Mouse (Mus musculus) MEL (cell line): ENCODE measurements around the gene Pls3. TPM values are rescaled to one million over a fixed set of nuclear protein-coding genes. Genes with fewer than 3 reads are reported as not detected.
"Not testable (repeated sequence)": the region's sequence is repeated elsewhere in the genome, so short reads cannot be mapped to it uniquely, and the experiment has no call there.

Experiments
- DNase-seq: peaks from one replicate; pipeline ENCODE4 v3.0.0; 2011; ENCODE audit warnings: low read depth, low spot score
- H3K27ac ChIP-seq: 2 replicates; pipeline ENCODE4 v1.5.1; 2012; ENCODE audit warnings: low read depth, mild to moderate bottlenecking, control low read depth, low read length, moderate library complexity; ENCODE audit not compliant: control insufficient read depth
- H3K27me3 ChIP-seq, 2 experiments: fragments of 150-350 bp in 1 of 2; sonication (generic) in 1 of 2; 2 replicates each; pipeline ENCODE4 v1.6.1; 2012; ENCODE audit warnings: low read length in 2 of 2, mild to moderate bottlenecking in 2 of 2, improper control_type of control experiment in 1 of 2, moderate library complexity in 1 of 2; ENCODE audit not compliant: insufficient read depth in 2 of 2, control insufficient read depth in 1 of 2
- H3K36me3 ChIP-seq, 2 experiments: 2 replicates each; pipeline ENCODE4 v1.6.1; 2012 to 2014; ENCODE audit warnings: low read length in 2 of 2, improper control_type of control experiment in 1 of 2, inconsistent platforms in 1 of 2, mild to moderate bottlenecking in 1 of 2; ENCODE audit not compliant: insufficient read depth in 2 of 2, control insufficient read depth in 1 of 2
- H3K4me1 ChIP-seq, 2 experiments: fragments of 150-350 bp in 1 of 2; sonication (generic) in 1 of 2; 2 replicates each; pipeline ENCODE4 v1.6.1; 2012; ENCODE audit warnings: low read length in 2 of 2, improper control_type of control experiment in 1 of 2, mild to moderate bottlenecking in 1 of 2; ENCODE audit not compliant: insufficient read depth in 2 of 2, control insufficient read depth in 1 of 2
- H3K4me3 ChIP-seq, 2 experiments: fragments of 150-350 bp in 1 of 2; sonication (generic) in 1 of 2; 2 replicates each; pipeline ENCODE4 v1.5.1; 2012; ENCODE audit warnings: low read depth in 2 of 2, low read length in 2 of 2, mild to moderate bottlenecking in 2 of 2, moderate library complexity in 2 of 2, control low read depth in 1 of 2, improper control_type of control experiment in 1 of 2; ENCODE audit not compliant: control insufficient read depth in 1 of 2, insufficient read depth in 1 of 2
- H3K79me2 ChIP-seq: 2 replicates; pipeline ENCODE4 v1.6.1; 2012; ENCODE audit warnings: mild to moderate bottlenecking, low read length, moderate library complexity; ENCODE audit not compliant: control insufficient read depth, poor library complexity, insufficient read depth
- H3K9ac ChIP-seq: 2 replicates; pipeline ENCODE4 v1.6.1; 2012; ENCODE audit warnings: low read depth, mild to moderate bottlenecking, control low read depth, low read length, moderate library complexity; ENCODE audit not compliant: control insufficient read depth, poor library complexity, severe bottlenecking
- H3K9me3 ChIP-seq: fragments of 150-350 bp; sonication (generic); replicated peaks from 2 replicates; pipeline ENCODE4 v1.6.1; 2012; ENCODE audit warnings: mild to moderate bottlenecking, low read length, improper control_type of control experiment, moderate library complexity; ENCODE audit not compliant: insufficient read depth
- polyA plus RNA-seq, 2 experiments: library from polyadenylated mRNA; stranded (reverse) in 1 of 2; unstranded in 1 of 2; fragments of >175 nt in 1 of 2; fragments of >200 nt in 1 of 2; gene quantifications; 2 replicates each; pipeline versions ENCODE4 v1.2.1 to v1.2.4; 2012; ENCODE audit warnings: low replicate concordance in 2 of 2, low read depth in 1 of 2; ENCODE audit not compliant: insufficient read length in 2 of 2, insufficient read depth in 1 of 2, missing spikeins in 1 of 2
- total RNA-seq: library from RNA; depleted of rRNA; stranded (reverse); fragments of 300-350 nt; gene quantifications from 2 replicates; pipeline ENCODE4 v1.2.3, GENCODE M21; 2012

Gene Pls3
- total and polyA plus RNA-seq, 3 experiments: 1.7 to 4.3 TPM; not detected in 1

DNA sequence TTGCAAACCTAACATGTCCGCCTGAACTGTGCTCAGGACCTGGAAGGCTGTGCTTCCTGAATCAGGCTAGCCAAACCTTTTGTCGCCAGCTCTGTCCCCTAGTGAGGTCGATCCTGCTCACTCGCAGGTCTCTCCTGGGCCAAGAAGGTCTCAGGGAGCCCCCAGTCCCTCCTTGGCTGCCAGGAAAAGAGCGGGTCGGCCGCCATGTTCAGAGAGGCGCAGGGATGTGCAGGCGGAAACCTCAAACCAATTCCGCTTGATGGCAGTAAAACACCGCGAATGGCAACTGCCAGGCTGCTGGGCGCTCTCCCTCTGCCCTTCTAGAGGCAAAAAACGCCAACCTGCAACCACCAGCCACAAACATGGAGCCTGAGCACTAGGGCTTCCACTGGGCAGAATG lies 117.0 kb downstream of the Pls3 start:
- not testable (repeated sequence) for H3K27ac ChIP-seq, H3K27me3 ChIP-seq, DNase-seq, H3K4me3 ChIP-seq, H3K9ac ChIP-seq, H3K36me3 ChIP-seq, H3K9me3 ChIP-seq, H3K79me2 ChIP-seq, H3K4me1 ChIP-seq

GRCm38 (mm10) chrX:75754531-75754930 lies 120.5 kb downstream of the Pls3 start:
- not testable (repeated sequence) for H3K27ac ChIP-seq, DNase-seq, H3K4me3 ChIP-seq, H3K9ac ChIP-seq, H3K36me3 ChIP-seq, H3K9me3 ChIP-seq, H3K27me3 ChIP-seq, H3K4me1 ChIP-seq, H3K79me2 ChIP-seq

DNA sequence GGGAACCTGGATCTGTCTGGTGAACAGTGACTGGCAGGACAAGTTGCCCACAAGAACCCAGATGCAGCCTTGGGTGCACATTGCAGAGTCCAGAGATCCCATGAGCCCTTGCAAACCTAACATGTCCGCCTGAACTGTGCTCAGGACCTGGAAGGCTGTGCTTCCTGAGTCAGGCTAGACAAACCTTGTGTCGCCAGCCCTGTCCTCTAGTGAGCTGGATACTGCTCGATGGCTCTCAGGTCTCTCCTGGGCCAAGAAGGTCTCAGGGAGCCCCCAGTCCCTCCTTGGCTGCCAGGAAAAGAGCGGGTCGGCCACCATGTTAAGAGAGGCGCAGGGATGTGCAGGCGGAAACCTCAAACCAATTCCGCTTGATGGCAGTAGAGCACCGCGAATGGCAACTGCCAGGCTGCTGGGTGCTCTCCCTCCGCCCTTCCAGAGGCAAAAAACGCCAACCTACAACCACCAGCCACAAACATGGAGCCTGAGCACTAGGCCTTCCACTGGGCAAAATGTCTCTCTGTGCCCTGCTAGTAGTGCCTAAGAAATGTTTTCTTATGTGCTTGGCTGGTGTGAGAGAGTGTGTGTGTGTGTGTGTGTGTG lies 124.8 kb downstream of the Pls3 start:
- H3K27me3 ChIP-seq, H3K9ac ChIP-seq, H3K79me2 ChIP-seq, DNase-seq, H3K27ac ChIP-seq, H3K36me3 ChIP-seq, H3K4me1 ChIP-seq, H3K9me3 ChIP-seq, H3K4me3 ChIP-seq: not testable (repeated sequence)

DNA sequence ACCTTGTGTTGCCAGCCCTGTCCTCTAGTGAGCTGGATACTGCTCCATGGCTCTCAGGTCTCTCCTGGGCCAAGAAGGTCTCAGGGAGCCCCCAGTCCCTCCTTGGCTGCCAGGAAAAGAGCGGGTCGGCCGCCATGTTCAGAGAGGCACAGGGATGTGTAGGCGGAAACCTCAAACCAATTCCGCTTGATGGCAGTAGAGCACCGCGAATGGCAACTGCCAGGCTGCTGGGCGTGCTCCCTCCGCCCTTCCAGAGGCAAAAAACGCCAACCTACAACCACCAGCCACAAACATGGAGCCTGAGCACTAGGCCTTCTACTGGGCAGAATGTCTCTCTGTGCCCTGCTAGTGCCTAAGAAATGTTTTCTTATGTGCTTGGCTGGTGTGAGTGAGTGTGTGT lies 125.7 kb downstream of the Pls3 start:
- not testable (repeated sequence) for H3K79me2 ChIP-seq, H3K4me3 ChIP-seq, H3K9ac ChIP-seq, H3K27me3 ChIP-seq, DNase-seq, H3K9me3 ChIP-seq, H3K36me3 ChIP-seq, H3K4me1 ChIP-seq, H3K27ac ChIP-seq

DNA sequence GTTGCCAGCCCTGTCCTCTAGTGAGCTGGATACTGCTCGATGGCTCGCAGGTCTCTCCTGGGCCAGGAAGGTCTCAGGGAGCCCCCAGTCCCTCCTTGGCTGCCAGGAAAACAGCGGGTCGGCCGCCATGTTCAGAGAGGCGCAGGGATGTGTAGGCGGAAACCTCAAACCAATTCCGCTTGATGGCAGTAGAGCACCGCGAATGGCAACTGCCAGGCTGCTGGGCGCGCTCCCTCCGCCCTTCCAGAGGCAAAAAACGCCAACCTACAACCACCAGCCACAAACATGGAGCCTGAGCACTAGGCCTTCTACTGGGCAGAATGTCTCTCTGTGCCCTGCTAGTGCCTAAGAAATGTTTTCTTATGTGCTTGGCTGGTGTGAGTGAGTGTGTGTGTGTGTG lies 130.5 kb downstream of the Pls3 start:
- H3K27ac ChIP-seq, H3K4me3 ChIP-seq, H3K36me3 ChIP-seq, DNase-seq, H3K9ac ChIP-seq, H3K79me2 ChIP-seq, H3K9me3 ChIP-seq, H3K27me3 ChIP-seq, H3K4me1 ChIP-seq: not testable (repeated sequence)

DNA sequence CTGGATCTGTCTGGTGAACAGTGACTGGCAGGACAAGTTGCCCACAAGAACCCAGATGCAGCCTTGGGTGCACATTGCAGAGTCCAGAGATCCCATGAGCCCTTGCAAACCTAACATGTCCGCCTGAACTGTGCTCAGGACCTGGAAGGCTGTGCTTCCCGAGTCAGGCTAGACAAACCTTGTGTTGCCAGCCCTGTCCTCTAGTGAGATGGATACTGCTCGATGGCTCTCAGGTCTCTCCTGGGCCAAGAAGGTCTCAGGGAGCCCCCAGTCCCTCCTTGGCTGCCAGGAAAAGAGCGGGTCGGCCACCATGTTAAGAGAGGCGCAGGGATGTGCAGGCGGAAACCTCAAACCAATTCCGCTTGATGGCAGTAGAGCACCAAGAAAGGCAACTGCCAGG lies 135.5 kb downstream of the Pls3 start:
- not testable (repeated sequence) for H3K79me2 ChIP-seq, DNase-seq, H3K9ac ChIP-seq, H3K9me3 ChIP-seq, H3K27ac ChIP-seq, H3K4me3 ChIP-seq, H3K36me3 ChIP-seq, H3K27me3 ChIP-seq, H3K4me1 ChIP-seq
